Mouse (Mus musculus) right cerebral cortex, adult 18-20 months (tissue): ENCODE measurements around the gene Casc1.
A peak's percentile ranks its signal among the peaks of the same experiment; 100 is the strongest.

Experiments used
- DNase-seq: peaks from one replicate; pipeline ENCODE4 v3.0.0; 2022; ENCODE audit warnings: mixed read lengths

The Casc1 gene

DNA sequence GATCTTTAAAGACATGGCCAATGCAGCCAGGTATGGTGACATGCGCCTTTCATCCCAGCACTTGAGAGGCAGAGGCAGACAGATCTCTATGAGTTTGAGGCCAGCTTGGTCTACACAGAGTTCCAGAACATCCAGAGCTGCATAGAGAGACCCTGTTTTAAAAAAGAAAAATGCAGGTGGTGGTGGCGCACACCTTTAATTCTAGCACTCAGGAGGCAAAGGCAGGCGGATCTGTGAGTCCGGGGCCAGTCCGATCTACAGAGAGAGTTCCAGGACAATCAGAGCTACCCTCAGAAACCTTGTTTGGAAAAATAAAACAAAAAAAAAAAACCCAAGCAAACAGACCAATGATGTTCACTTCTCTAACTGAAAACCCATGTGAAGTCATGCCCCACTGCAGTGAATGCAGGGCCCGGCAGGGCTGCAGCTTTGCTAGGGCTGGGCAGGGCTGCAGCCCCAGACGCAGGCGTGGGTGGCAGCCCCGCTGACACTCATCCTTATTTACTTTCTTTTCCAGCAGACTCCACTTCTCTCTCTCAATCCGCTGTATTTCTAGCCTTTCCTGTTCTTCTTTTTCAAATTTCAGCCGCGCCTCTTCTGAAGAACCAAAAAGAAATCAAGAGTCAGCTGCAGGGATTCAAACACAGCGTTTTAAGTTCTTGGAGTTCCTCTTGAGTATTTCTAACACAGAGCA lies 8.2 kb downstream of the Casc1 start:
- no peak for DNase-seq

DNA sequence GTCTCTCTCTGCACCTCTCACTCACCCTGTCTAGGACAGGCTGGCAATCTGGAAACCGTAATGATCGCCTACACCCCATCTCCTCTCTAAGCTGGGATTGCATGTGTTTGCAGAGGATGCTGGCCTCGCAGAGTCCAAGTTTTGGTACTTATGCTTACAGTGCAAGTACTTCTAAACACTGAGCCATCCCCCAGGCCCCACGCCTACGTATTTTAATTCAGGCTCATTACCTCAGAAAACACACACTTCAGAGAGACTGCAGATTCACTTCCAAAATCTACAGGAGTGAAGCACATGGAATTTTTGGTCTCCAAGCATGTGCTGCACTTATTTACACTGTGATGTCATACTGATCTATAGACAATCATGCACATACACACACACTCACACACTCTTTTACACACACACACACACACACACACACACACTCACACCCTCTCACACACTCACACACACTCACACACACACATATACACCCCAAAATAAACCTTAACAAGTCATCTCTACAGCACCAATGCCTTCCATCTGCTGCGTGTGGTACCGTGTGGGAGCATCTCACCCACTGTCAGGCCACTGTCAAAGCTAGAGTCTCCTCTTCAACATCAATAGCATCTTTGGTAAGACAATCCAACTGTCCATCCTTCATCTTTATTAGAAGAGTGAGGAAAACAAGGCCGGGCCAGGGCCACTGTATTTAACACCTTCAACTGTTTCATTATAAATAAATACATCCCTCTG lies 12.7 kb downstream of the Casc1 start:
- peak; percentile 31 for DNase-seq

DNA sequence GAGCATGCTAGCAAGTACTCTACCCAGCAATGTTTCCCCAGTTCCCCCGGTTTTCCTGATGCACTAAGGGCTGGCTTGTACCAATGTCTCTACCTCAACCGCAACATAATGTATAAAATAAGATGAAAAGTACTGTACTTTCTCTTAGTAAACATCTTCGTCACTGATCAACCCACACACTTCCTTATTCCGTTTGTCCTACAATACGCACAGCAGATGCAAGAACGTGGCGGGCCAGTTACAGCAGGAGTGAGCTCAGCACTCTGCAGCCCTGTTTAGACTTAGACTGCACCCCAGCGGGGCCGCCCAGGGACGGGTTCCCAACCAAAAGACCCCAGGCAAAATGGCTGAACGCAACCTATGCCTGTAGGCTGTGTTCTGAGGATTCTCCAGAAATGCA lies 17.4 kb downstream of the Casc1 start:
- DNase-seq, result no peak

DNA sequence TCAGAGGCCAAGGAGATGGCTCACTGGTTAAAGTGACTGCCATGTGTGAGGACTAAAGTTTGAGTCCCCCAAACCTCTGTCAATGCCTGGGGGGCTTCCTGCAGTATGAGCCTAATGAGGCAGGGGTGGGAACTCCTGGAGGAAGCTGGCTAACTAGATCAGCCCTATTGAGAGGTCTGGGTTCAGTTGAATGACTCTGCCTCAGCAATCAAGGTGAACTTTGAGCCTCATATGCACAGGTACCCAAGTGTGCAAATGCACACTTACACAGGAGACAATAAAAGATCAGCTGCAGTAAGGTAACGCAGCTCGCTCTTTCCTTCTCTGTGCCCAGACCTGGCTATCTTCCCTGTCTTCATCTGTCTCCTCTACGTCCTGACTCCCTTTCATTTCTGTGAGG lies 17.8 kb downstream of the Casc1 start:
- no peak for DNase-seq

DNA sequence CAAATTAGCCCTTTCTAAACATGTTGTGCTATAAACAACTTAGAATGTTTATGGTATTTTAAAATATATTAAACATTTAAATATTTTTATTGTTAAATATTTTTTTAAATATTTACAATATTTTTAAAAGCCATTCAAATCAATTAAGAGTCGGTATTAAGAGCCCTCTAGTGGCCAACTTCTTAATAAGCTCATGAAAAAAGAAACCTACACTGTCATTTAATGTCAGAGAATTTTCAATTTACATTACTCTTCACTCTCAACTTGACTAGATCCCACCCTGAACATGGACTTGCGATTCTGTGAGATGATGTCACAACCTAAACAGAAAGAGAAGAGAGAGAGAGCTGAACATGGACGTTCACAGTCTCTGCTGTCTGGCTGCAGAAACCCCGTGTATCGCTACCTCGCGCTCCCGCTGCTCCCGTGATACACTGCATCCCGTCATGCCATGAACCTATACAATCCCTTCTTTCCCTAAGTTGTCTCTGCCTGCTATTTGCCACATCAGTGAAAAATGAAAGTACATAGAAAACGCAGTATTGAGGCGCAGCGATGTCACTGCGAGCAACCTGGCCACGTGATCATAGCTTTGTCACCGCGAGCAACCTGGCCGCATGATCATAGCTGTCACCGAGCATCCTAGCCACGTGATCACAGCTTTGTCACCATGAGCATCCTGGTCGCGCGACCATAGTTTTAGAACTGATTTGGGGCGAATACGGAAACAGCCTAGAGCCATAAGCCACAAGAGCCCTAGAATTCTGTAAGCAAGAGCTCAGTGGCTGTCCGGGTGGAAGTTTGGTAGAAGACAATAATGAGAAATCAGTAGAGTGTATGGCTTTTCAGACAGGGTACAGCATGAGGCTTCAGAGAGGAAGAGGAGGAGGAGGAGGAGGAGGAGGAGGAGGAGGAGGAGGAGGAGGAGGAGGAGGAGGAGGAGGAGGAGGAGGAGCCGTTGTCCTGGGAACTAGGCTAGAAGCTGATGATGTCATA lies 23.4 kb downstream of the Casc1 start:
- peak; percentile 45 for DNase-seq

DNA sequence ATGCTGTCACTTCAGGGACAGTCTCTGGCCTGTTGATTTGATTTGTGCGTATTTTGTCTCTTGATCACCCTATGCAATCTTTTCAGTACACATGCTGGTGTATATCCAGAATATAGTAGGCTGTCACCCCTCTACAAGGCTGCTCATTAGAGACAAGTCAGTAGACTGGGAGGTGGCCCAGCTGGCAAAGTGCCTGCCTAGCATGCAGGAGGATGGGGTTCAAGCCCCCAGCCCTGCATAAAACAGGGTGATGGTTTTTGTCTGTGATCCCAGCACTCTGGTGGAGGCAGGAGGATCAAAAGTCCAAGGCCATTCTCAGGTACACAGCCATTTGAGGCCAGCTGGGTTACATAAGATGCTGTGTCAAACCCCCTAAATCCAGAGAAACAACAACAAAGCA lies 24.7 kb downstream of the Casc1 start:
- DNase-seq, result no peak

DNA sequence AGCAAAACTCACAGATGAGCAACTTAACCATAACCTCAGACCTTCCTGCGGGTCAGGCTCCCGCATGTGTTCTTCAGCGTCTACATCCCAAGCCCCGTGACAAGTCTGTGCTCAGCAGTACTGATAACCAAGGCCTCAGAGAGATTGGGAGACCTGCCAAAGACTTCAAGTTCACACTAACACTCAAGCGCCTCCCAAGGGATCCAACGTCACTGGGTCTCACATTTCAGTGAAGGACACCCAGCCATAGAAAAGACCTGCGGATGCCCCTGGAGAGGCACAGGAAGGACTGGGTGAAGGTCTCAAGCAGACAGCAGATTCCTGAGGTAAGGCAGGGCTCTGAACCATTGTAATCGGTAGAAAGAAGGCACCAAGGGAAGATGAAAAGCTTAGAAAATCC lies 28.8 kb downstream of the Casc1 start:
- DNase-seq, result no peak

DNA sequence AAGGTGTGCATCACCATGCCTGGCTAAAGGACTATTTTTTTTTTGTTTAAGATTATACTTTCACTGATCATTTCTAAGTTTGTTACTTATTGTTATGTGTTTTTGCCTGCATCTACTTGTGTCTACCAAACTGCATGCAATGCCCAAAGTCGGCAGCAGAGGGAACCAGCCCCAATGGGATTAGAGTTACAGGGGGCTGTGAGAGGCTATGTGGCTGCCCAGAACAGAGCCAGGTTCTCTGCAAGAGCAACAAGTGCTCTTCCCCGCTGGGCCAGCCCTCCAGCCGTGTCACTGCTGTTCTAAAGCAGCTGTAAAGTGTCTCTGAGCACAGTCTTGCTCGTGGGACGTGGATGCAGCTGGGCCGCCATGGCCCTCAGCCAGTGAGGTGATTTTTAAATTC lies 31.1 kb downstream of the Casc1 start:
- peak; percentile 18 for DNase-seq

DNA sequence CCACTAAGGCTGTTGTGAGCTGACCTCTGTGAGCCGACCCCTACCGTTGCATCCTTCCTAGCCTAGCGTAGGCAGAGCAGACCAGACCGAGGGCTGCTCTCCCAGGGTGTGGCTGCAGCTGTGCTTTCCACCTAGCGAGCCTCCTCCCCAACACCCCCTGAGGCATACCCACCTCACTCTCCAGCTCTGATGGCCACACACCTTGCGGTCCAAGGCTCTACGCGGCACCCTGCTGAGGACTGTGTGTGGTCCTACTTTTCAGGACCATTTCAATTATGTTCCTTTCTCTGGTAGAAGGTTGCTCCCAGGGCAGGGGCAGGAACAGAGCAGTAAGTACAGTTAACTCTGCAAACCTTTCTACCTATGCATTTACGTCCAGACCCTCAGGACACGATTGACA lies 34.3 kb downstream of the Casc1 start:
- no peak for DNase-seq

DNA sequence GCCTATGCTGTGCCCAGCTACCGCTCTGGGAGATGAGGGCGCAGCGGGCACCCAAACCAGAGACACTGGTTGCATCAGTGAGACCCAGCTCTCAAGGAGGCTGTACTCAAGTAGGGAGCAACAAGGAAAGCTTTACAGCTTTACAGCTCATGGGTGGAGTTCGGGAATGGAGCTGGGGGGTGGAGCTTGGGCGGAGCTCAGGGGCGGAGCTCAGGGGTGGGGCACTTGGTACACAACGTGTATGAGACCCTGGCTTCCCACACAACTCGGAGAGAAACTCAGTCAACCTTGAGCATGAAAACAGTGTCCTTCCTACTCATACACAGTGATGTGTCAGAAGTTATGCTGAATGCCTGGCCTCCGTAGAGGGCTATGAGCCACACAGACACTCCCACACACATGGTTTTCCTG lies 35.2 kb downstream of the Casc1 start:
- no peak for DNase-seq

DNA sequence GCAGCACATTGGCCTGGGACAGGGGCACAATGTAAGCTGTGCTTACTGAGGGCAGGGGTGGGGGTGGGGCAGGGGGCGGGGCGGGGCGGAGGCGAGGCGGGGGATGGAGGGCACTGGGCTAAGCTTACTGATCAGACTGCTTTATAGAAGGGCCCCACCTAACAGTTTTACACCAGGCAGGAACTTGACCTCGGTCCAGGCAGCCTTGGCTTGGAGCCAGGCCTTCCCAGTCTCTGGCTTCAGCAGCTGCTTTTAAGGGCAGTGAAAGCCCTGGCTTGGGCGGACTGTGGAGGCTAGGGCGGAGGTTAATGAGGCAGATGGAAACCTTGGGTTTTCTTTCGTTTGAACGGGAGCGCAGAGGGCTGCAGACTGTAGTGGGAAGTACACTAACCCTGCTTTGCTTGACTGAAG lies 37.0 kb downstream of the Casc1 start:
- DNase-seq, result no peak

DNA sequence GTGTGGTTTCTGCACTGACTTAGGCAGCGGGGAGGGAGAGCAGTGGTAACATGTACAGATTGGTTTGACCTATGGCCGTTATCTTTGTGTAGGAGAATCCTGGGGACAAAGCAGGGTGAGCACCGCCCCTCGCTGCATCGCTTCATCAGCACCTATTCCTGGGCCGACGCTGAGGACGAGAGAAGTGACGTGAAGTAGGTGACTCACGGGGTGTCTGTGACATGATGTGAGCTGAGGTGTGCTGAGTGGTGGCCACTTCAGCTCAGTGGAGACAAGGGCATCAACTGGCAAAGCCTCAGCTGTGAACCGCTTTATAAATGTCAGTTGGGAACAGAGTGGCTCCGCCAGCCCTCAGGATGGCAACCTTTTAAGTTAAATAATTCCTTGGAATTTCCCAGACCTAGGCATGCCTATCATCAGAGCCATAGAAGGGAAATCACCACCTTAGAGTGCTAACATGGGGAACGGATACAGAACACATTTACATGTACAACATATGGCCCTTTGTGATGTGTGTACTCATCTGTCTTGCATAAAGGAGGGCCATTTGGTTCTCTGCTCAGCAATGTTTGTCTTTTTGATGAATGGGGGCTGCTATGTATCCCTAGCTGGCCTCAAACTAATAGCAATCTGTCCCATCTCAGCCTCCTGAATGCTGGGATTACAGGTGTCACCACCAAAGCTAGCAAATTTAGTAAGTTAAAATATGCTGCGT lies 38.8 kb downstream of the Casc1 start:
- no peak for DNase-seq

DNA sequence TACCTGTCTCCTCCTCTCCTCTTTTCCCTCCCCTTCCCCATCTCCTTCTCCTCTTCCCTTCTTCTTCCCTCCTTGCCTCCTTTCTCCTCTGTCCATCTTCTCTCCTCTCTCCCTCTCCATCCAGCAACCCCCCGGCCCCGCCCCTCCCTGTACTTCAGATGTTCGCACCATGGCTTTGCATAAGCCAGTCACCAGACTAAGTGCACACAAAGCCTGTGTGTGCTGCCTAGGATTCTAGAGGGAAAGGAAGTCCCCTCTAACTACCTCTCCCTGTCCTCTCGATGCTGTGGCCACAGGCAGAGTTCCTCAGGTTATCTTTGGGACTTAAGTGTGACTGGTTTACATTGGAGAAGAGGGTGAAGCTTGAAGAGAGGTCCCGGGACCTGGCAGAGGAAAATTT lies 50.2 kb downstream of the Casc1 start:
- no peak for DNase-seq

DNA sequence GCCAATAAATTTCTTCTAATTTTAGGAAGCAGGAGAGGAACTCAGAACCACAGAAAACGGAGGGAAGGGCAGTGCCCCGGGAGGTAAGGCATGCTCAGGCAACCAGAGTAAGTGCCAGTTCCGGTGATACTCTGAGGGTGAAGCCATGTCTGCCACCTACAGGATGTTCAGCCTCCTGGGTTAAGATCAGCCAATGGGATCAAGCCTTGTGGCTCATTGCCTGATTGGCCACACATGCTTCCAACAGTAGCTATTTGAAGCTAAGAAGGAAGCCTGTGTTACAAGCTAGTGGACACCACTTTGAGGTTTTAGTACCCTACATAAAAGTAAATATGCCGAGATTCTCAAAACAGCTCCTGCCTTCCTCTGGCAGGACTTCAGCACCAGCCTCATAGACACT lies 52.2 kb downstream of the Casc1 start:
- DNase-seq, result no peak

DNA sequence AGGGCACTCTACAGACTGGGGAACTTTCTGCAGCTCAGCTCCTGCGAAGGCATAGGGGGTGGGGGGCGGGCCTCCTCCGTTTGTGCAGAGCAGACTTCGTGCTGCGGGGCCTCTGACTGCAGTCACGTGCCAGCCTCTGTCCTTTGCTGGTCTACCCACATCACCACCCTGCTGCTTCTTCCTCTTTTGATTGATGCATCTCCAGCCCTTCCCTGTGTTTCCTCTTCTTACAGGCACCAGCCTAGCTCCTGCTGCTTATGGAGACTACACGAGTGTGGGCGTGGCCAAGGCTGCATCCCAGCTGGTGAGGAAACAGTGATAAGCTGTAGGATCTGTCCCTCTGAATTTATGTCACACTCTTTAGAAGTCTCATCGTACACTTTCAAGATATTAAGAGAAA lies 61.8 kb downstream of the Casc1 start:
- peak; percentile 8 for DNase-seq

DNA sequence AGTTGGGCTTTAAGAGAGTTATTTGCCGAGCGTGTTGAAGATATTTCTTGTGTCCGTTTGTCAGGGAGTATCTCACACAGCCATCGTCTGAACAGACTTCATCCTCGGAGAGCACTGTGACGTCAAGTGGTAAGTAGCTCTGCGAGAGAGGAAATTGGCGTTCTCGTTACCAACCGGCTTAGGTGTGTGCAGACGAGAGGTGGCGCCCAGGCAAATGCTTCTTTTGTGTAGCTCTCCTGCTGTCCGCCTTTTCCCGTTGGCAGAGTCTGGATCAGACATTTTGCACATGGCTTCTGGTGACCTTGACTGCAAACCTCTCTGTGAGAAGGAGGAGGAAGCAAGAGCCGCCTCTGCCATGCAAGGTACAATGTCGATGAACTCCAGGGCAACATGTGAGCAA lies 63.1 kb downstream of the Casc1 start:
- no peak for DNase-seq

DNA sequence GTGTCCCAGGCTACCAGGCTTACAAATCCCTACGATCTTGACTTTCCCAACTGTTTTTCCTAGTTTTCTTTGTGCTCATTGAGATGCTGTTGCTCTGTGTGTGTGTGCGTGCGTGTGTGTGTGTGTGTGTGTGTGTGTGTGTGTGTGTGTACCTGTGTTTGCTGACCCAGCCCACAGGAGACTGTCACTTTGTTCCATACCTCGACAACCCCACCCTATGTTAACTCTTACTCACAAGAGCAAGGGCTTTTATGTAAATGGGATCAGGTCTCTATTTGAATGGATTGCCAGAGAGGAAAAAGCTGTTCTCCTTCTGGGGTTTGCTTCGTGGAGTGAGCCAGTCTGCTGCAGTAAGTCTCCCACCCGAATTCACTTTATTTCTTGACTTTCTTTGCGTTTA lies 65.6 kb downstream of the Casc1 start:
- DNase-seq, result no peak

DNA sequence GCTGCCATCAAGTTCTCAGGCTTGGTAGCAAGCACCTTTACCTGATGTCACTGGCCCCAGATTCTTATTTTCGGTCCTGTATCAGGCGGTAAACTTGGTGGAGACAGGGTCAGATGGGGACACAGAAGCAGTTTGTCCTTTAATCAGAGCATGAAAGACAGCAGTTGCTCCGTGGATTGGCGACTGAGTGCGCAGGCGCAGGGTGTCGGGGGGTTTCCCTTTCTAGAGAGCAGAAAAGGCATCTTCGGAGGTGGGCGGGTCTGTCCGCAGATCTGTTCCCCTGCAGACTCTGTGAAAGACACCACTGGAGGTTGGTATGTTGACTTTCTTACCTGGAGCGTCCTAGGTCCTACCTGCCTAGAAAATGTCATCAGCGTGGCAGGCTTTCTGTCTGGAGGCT lies 69.0 kb downstream of the Casc1 start:
- DNase-seq, result no peak

DNA sequence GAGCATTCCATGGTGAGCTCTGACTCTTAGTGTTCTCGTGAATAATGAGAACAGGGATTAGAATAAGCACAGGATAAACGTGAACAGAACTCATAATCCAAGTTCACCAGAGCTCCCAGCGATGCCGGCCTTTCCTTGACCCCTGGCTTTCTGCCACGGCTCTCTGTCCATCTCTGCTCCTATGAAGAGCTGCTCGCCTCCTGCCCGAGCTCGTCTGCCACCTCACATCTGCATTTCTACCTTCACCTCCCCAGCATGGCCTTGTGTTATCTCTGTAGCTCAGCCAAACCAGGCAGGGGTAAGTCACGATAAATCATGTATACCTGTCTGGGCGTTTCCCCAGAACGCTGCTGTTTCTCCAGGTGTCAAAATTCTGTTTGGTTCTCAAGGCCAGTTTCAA lies 70.1 kb downstream of the Casc1 start:
- DNase-seq, result no peak

DNA sequence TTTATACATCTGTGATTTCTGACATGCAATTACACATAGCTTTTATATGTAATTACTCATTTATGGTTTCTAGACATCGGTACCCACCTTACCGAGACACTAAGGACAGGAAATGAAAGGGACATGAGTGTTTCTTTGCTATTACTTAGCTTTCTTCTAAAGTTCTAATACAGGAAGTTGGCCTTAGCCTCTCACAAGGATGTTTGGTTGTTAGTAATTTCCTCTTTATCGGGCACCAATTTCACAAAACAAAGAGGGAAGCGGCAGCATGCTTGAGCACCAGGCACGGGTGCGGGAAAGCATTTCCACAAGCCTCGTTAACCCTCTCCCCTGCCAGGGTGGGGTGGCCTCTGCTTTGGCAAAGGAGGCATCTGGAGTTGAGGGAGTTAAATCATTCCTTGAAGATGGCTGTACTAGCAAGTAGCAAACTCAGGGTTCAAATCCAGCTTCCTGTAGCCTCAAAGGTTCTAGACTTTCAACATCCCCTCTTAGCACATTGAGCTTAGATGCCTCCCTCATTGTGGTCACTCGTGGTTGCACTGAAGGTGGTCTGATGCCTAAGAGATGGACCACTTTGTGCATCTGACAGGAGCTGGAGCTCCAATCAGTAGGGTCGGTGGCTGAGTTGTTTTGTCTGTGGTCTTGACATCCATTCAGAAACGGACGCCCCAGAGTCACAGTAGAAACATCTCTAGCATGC lies 70.9 kb downstream of the Casc1 start:
- DNase-seq, result no peak

DNA sequence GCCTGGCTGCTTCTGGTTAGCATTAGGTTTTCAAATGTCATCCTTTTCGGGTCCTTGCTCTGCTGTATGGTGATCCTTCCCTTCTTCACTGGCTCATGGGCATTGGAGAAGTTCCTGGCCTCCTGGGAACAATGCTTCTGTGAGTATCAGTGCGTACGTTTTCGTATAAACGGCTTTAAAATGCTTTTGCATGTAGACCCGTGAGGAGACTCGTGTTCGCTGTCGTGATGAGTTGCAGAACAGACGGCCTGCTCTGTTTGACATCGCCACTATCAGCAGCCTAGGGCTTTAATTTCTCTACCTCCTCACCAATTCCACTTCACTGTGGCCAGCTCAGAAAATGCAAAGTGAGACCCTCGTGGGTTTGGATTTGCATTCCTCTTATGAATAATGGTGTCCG lies 71.6 kb downstream of the Casc1 start:
- no peak for DNase-seq

DNA sequence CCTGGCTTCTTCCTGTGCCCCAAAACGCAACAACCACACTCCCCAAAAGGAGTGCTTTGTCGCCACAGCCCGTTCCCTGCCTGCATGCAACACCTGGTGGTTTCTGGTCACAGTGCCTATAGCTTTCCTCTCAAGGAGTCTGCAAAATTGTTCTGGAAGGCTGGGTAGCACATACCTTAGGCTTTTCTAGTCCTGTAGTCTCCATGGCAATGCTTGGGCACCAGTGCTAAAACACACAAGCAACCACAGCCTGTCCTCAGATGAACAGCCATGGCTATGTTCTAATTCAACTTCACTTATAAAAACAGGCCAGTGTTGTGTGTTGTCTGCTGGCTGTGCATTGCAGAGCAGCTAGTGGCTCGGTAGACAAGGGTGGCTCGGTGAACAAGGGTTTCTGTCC lies 74.0 kb downstream of the Casc1 start:
- DNase-seq, result no peak
